Mouse (Mus musculus): Measurements from ENCODE around the gene Cd44.

The Cd44 gene

DNA sequence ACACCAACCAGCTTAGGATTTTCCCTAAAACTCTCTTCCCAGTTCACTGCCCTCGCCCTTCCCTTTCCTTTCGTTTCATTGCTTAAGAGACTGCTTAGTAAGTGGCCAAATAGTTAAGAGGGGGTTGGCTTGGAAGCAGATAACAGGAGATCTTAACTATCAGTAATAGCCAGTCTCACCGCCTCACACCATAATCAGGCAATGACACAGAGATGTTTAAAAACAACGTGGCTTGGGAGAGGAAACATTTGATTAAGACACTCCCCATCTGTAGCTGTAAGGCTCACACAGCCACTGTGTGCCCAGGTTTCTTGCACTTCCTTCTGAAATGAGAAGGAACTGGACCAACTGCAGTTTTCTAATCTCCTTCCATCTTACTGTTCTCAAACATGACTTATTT, 115.8 kb downstream of the Cd44 start:
- TF ChIP-seq GATA4 (IDR thresholded peaks at IDR 0.05; ENCODE audit: insufficient replicate concordance, low read length): no peak

DNA sequence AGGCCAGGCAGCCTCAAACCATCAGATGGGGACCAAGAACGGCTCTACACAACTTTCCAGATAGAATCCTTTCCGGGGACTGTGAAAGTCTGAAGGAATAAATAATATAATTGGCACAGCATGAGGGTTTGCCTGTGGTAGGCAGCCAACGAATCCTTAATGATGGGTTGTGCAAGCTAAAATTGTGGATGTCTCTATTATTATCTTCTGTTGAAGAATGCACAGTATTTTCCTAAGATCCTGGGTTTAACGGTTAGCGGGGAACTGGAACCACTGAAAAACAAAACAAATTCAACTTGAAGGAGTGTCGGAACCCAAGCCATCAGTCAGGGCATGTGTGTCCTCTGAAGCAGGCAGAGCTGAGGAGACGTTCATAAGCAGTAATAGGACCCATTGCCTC, 118.7 kb downstream of the Cd44 start:
- TF ChIP-seq GATA4 (IDR thresholded peaks at IDR 0.05; ENCODE audit: insufficient replicate concordance, low read length): no peak

DNA sequence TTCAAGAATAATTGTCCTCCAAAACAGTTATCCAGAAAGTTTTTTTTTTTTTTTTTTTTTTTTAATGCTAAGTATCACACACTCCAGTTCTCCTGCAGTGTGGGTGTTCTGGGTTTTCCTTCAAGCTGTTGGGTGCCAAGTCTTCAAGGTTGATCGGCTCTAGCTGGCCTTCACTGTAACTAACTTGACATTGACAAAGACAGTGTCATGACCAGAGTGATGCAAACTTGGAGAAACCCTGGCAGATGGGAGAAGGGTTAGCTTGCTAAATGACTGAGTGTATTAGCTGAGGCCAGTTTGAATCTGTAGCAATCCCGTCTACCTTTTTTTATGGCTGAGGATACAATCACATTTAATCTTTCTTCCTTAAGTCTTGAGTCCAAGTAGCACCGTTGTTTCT, 123.3 kb downstream of the Cd44 start:
- TF ChIP-seq GATA4 (IDR thresholded peaks at IDR 0.05; ENCODE audit: insufficient replicate concordance, low read length): no peak

DNA sequence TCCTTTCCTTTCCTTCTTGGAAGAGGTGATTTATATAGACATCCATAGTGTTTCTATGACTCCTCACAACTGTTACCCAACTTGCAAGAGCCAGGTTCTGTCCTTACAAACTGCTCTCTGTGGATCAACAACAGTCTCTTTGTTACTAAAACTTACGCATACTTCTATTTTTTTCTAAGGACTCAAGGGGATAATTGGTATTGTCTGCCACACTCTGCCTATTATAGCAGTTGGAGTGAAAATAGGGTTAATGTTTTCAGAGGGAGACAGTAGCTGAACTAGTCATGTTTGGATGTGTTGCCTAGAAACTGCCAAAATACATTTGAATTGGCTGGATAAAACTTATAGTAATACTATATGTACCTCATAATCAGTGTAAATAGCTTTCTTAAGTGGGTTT, 125.9 kb downstream of the Cd44 start:
- TF ChIP-seq GATA4 (IDR thresholded peaks at IDR 0.05; ENCODE audit: insufficient replicate concordance, low read length): no peak

DNA sequence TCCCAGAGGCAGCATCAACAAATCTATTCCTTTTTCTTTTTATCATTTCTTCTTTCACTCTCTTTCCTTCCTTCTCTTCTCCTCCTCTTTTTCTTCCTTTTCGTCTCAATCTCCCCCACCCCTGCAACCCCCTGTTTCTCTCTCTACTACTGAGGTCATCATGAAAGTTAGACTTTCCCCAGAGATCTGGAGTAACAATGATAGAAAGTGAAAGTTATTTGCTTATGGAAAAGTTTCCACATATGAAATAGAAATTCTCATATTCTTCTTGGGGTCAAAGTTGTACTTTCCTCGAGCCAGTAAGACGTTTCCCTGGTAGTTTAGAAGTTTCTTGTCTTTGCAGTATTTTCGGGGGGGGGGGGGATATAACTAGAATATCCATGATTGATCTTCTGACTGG, 126.8 kb downstream of the Cd44 start:
- TF ChIP-seq GATA4 (IDR thresholded peaks at IDR 0.05; ENCODE audit: insufficient replicate concordance, low read length): no peak

DNA sequence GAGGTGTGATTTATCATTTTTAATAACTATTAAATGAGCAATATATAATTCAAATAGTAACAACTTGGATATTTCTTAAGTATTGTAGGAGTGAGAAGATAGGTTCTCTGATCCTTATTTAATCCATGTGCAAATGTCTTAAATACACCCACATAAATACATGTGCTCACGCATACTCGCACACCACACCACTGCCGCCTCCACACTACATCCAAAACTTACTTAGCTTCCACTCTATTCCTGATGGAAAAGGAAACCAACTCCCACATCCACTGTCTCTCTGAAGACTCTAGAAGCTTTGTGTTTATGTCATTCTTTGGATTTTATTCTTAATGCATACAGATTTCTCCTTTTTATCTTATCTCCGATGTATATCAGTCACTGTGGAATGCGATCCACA, 129.2 kb downstream of the Cd44 start:
- no peak for TF ChIP-seq GATA4 (IDR thresholded peaks at IDR 0.05; ENCODE audit: insufficient replicate concordance, low read length)

DNA sequence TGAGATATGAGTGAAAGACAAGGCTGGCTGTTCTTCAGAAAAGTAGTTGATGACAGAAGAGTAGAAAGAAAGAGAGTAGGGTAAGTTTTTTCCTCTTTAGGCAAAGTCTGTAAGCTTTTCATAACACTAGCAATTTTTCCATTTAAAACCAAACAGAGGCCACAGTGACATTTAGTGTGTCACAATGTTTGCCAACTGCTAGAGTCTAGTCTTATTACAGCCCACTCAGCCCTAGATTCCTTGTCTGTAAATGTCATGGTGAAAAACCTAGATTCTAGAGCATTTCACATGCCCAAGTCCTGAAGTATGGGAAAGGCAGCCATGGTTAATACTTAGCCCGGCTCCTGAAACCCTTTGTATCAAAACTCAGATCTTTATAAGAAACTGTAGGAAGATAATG, 130.2 kb downstream of the Cd44 start:
- TF ChIP-seq GATA4 (IDR thresholded peaks at IDR 0.05; ENCODE audit: insufficient replicate concordance, low read length): no peak

DNA sequence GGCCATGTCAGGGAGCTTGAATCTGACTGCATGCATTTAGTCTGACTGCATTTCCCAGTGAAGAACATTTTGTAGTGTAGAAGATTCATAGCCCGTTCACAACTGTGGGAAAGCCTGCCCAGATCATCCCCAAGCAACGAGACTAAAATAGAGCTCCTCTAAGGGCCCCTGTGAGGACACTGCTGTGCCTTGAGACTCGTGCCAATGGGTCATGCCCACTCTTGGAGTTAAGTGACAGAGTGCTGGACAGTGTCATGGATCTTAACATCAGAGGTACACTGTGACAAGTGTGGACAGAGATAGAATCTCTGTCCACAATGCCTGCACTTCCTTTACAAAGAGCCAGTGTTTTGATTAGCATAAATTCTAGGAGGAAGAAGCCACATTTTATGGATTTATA, 133.2 kb downstream of the Cd44 start:
- no peak for TF ChIP-seq GATA4 (IDR thresholded peaks at IDR 0.05; ENCODE audit: insufficient replicate concordance, low read length)

DNA sequence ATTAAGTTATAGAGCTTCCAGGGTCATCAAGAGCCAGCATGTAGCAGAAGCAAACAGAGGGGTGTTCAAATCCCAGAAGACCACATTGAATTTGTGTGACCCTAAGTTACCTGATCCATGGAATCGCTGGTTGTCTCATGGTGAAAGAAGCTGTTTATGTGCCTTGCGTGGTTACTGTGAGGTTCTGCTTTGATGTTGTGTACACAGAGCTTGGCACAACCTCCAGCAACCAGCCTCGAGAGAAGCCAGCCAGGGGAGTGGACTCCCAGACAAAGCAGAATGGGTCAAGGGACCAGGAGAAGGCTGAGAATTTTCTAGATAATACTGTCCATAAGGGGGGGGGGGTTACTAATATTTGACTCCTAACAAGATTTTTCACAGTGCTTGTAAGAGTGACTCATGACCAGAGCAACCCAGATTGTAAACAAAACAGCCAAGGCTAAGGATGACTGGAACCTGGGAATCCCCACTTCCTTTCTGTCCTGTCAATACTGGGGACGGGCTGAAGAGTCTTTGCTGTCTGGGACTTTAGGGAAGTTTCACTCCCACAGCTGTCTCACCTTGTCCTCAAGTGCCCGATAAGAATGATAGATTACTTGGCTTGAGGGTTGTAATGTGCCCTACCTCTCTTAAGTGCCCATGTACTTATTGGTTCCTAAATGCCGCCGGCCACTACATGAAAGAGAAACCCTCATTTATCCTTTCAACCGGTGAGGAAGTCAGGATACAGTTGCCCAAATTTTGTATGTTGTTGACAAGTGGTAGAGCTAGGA, 136.7 kb downstream of the Cd44 start:
- TF ChIP-seq GATA4 (IDR thresholded peaks at IDR 0.05; ENCODE audit: insufficient replicate concordance, low read length): no peak

DNA sequence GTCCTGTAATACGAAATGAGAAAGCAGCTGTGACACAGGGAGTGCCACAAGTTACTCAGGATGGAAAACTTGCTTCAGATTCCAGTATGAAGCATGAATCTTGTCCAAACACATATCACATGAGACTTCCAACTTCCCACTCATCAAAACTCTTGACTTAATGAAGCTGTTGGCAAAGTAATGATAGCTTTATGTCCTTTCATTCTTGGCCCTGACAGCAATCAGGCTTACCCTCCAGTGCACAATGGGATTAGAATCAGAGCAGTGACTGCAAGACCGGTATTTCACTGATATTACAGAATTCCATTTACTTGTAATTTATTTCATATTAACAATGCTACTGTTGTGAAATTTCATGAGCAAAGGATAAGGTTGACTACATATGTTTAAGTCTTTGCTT, 137.5 kb downstream of the Cd44 start:
- no peak for TF ChIP-seq GATA4 (IDR thresholded peaks at IDR 0.05; ENCODE audit: insufficient replicate concordance, low read length)

DNA sequence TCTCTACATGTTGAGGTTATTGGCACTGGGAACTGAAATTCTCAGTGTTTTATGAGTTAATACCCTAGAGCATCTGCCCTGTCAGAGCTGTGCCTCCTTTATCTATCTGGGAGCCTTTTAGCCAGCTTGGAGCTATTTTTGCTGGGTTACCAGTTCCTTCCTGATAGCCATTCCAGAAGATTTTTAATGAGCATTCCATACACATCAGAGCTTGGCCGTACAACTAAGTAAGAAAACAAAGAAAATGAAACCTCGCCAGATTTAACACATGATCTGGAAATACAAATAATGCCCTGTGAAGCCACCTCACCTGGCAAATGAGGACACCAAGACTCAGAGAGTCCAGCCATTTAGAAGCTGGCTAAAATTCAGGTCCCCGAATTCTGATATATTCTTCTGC, 138.3 kb downstream of the Cd44 start:
- no peak for TF ChIP-seq GATA4 (IDR thresholded peaks at IDR 0.05; ENCODE audit: insufficient replicate concordance, low read length)
